Mouse (Mus musculus): Measurements from ENCODE around the gene Mrpl50.

- no peak for TF ChIP-seq POU5F1 (IDR thresholded peaks at IDR 0.05; ENCODE audit: borderline replicate concordance, low read length)
- TF ChIP-seq CTCF (conservative IDR thresholded peaks at IDR 0.05; ENCODE audit: low read length): no peak
These were observed 28.5 kb upstream of the Mrpl50 start, which contains the start of gene Aldob for GRCm38 (mm10) chr4:49549383-49549782.

All from E14TG2a.4 (cell line).